Mouse (Mus musculus) intestine, postnatal 0 days (tissue): ENCODE measurements at regions not wholly inside any gene's neighbourhood (a gene's known extent, or its start where the extent isn't known, plus 50 kb on each side); places are given as distances from the start of the nearest gene placed in this dataset.

Experiments
- ATAC-seq: fragments of 200-750 bp; cut with Nextera tagmentation; 2 replicates; pipeline ENCODE4 v1.8.0; 2017; ENCODE audit warnings: mild to moderate bottlenecking, moderate TSS enrichment, moderate library complexity
- H3K27ac ChIP-seq: fragments of 300-500 bp; sonication (generic); 2 replicates; pipeline ENCODE4 v1.5.1; 2014; ENCODE audit warnings: mild to moderate bottlenecking, low read depth, low read length, moderate library complexity
- H3K27me3 ChIP-seq: fragments of 300-500 bp; sonication (generic); replicated peaks from 2 replicates; pipeline ENCODE4 v1.6.1; 2014; ENCODE audit warnings: low read length, mixed read lengths; ENCODE audit not compliant: control insufficient read depth, insufficient read depth
- H3K36me3 ChIP-seq: fragments of 300-500 bp; sonication (generic); 2 replicates; pipeline ENCODE4 v1.6.1; 2014; ENCODE audit warnings: mild to moderate bottlenecking, moderate library complexity; ENCODE audit not compliant: control insufficient read depth, insufficient read depth
- H3K4me1 ChIP-seq: fragments of 300-500 bp; sonication (generic); replicated peaks from 2 replicates; pipeline ENCODE4 v1.6.1; 2014; ENCODE audit warnings: antibody characterized with exemption, low read length, mixed read lengths; ENCODE audit not compliant: control insufficient read depth, insufficient read depth
- H3K4me2 ChIP-seq: fragments of 300-500 bp; sonication (generic); replicated peaks from 2 replicates; pipeline ENCODE4 v1.6.1; 2014; ENCODE audit warnings: low read depth, mild to moderate bottlenecking, moderate library complexity
- H3K4me3 ChIP-seq: fragments of 300-500 bp; sonication (generic); 2 replicates; pipeline ENCODE4 v1.5.1; 2014; ENCODE audit warnings: low read depth, low read length
- H3K9ac ChIP-seq: fragments of 300-500 bp; sonication (generic); 2 replicates; pipeline ENCODE4 v1.6.1; 2014; ENCODE audit warnings: mild to moderate bottlenecking, low read depth, low read length
- H3K9me3 ChIP-seq: fragments of 300-500 bp; sonication (generic); 2 replicates; pipeline ENCODE4 v1.6.1; 2016; ENCODE audit warnings: mixed run types; ENCODE audit not compliant: control insufficient read depth
- CTCF ChIP-seq: sonication (generic); IDR thresholded peaks from 2 replicates; pipeline ENCODE4 v1.5.1; 2016; ENCODE audit warnings: low read depth, mild to moderate bottlenecking, control low read depth, antibody characterized with exemption, moderate library complexity
- WGBS: fragments of 180-500 bp; shearing (Covaris S2); extraction: QIAGEN DNeasy Blood & Tissue Kit; methylation state at CpG from one replicate; pipeline ENCODE4 v1.1.7; 2014; 5-methylcytosine and 5-hydroxymethylcytosine counted together

DNA sequence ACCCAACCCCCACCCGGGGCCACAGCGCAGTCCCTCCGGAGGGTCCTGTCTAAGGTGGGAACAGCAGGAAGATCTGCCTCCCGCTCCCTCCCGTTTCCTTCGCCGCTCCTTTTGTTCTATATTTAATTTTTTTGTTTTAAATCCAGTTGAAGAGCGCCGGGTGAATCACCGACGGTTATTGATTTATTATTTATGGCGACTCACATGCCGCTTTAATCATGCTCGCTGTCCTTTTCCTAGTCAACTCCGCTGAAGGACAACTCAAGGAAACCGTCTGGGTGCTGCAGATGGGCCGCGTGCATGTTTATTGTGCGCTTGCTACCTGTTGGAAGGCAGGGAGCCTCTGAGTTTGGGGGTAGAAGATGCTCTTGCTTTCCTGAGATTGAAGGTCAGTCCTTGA is 68.3 kb upstream of the Gm26897 start:
- Histone ChIP-seq H3K9ac (no peak overlapping the region), H3K36me3 (no peaks in the 10 kb centered on the region), H3K27me3 (no peaks in the 10 kb centered on the region), H3K4me2 (no peak overlapping the region), H3K9me3 (no peaks in the 10 kb centered on the region), H3K4me1 (no peaks in the 10 kb centered on the region), H3K4me3 (no peak overlapping the region), H3K27ac (no peak overlapping the region)
- no peak for ATAC-seq
- WGBS = 51% methylated on average over 19 of the region's 19 CpGs
- no peak for TF ChIP-seq CTCF

DNA sequence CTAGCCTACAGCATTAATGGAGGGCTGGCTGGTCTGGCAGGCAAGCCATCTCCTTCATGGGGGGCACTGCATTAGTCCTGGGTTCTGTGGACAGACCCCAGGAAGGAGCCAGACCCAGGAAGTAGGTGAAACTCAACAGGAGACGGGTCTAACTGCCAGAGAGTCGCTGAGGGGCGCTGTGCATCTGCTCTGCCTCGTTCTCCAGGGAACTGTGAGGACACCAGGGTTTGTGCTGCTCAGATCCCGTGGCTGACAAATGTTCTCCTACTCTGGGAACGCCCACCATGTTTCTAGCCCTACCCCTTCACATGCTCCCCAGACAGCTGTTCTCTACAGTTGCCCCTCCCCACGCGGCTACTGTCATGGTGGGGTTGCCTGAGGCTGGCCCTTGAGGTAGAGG is 67.7 kb upstream of the Gm26897 start:
- no peak for ATAC-seq
- H3K9ac ChIP-seq = no peak overlapping the region
- H3K9me3 ChIP-seq = no peaks in the 10 kb centered on the region
- H3K27me3 ChIP-seq = no peaks in the 10 kb centered on the region
- TF ChIP-seq CTCF = no peak; the same call in 1 of the 2 replicates
- no peaks in the 10 kb centered on the region for H3K4me1 ChIP-seq
- H3K27ac ChIP-seq = no peak overlapping the region
- no peaks in the 10 kb centered on the region for H3K36me3 ChIP-seq
- WGBS = 64% methylated on average over 8 of the region's 8 CpGs
- H3K4me3 ChIP-seq = no peak overlapping the region
- H3K4me2 ChIP-seq = no peak overlapping the region

DNA sequence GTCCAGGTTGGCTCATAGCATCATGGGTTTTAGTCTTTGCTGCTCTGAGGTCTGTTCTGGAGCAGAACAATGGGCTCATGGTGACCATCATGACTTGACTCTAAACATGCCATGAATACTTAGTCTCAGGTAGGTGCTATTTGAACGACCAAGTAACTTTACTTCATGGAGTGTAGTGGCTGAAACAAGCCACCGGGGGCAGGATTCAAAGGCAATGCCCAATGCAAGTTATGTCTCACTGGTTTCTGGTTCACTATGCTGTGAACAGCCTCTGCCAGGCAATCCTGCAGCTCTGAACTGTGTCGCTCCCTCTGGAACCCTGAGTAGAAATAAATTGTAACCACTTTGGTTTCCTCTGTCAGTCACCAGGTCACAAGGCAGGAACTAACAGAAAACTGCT is 65.8 kb upstream of the Gm26897 start:
- no peak overlapping the region for H3K4me3 ChIP-seq
- WGBS = 70% methylated on average over 3 of the region's 3 CpGs
- no peaks in the 10 kb centered on the region for H3K4me1 ChIP-seq
- no peak overlapping the region for H3K4me2 ChIP-seq
- H3K36me3 ChIP-seq = no peaks in the 10 kb centered on the region
- TF ChIP-seq CTCF = peak; percentile 66
- H3K27ac ChIP-seq = no peak overlapping the region
- no peak for ATAC-seq
- no peaks in the 10 kb centered on the region for H3K27me3 ChIP-seq
- no peak overlapping the region for H3K9ac ChIP-seq
- no peaks in the 10 kb centered on the region for H3K9me3 ChIP-seq

DNA sequence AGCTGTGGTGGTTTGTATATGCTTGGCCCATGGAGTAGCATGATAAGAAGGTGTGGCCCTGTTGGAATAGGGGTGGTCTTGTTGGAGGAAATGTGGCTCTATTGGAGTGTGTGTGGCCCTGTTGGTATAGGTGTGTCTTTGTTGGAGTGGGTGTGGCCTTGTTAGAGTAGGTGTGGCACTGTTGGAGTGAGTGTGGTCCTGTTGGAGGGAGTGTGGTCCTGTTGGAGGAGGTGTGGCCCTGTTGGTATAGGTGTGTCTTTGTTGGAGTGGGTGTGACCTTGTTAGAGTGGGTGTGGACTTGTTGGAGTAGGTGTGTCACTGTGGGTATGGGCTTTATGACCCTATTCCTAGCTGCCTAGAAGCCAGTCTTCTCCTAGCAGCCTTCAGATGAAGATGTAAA is 64.6 kb upstream of the Gm26897 start:
- Histone ChIP-seq H3K36me3 (no peaks in the 10 kb centered on the region), H3K27me3 (no peaks in the 10 kb centered on the region), H3K9me3 (no peaks in the 10 kb centered on the region), H3K9ac (no peak overlapping the region), H3K27ac (no peak overlapping the region), H3K4me1 (no peaks in the 10 kb centered on the region), H3K4me2 (no peak overlapping the region), H3K4me3 (no peak overlapping the region)
- no peak for TF ChIP-seq CTCF
- no peak for ATAC-seq

DNA sequence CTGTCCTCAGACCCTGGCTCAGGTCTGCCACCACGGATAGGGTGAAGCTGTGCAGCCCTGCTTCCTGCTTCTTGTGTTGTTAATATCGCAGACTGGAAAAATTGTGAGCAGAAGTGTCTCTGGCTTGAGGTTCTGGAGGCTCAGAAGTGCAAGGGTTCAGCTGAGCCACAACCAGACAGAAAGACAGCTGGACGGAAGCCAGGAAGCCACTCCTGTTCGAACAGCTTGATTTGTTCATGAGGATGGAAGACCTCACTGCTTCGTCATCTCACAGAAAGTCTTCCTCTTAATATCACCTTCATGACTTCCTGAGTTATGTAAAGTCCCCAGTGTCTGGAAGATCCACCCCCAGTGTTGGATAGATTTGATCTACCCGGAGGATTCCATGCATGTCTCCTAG is 62.0 kb upstream of the Gm26897 start:
- ATAC-seq = no peak
- no peak for TF ChIP-seq CTCF
- Histone ChIP-seq H3K9ac (no peak overlapping the region), H3K27me3 (no peaks in the 10 kb centered on the region), H3K36me3 (no peaks in the 10 kb centered on the region), H3K4me2 (no peak overlapping the region), H3K9me3 (no peaks in the 10 kb centered on the region), H3K4me1 (no peaks in the 10 kb centered on the region), H3K27ac (no peak overlapping the region), H3K4me3 (no peak overlapping the region)
- WGBS = 54% methylated on average over 6 of the region's 6 CpGs

DNA sequence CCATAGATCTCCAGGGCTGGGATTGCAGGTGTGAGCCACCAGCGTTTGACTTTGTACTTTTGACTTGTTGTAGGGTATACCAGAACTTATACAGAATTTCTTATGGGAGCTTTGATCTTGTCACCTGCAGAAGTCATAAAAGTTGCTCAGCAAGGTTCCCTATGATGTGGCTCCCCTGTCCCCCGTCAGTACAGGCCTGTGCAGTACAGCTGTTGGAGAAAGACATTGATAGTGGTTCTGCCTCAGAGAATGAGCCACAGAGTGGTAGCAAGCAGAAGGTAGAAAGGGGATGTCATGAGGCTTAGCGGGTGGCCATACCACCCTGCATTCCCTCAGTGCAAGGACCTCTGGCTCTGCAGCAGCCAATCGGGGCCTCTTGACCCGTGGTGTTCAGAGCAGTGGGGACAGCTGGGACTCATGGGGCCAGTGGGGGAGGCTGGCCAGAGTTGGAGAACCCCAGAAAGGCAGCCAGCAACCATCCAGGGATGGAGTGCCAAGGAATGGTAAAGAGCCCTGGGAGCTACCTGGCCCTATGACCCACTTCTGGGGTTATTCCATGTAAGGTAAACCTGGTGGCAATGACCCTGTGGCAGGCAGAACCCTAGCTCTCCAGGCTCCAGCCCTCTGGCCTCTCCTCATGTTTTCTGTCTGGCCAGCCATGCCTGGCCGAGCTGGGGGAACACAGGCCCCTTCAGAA is 58.6 kb upstream of the Gm26897 start:
- ATAC-seq = no peak
- Histone ChIP-seq H3K36me3 (no peaks in the 10 kb centered on the region), H3K27ac (0 out of 2 replicates have a peak overlapping the region, but pooled peaks have one; percentile 21), H3K4me2 (no peak overlapping the region), H3K4me3 (no peak overlapping the region), H3K27me3 (no peaks in the 10 kb centered on the region), H3K9ac (no peak overlapping the region), H3K9me3 (no peaks in the 10 kb centered on the region), H3K4me1 (no peaks in the 10 kb centered on the region)
- 52% methylated on average over 6 of the region's 6 CpGs for WGBS
- TF ChIP-seq CTCF = no peak
